Mouse (Mus musculus) MEL (cell line): ENCODE results near the gene Nf2. TPM values are rescaled to one million over a fixed set of nuclear protein-coding genes. Genes with fewer than 3 reads are reported as not detected.

Source experiments
- DNase-seq: peaks from one replicate; pipeline ENCODE4 v3.0.0; 2011; ENCODE audit warnings: low read depth, low spot score
- H3K27ac ChIP-seq: 2 replicates; pipeline ENCODE4 v1.5.1; 2012; ENCODE audit warnings: low read depth, mild to moderate bottlenecking, control low read depth, low read length, moderate library complexity; ENCODE audit not compliant: control insufficient read depth
- H3K27me3 ChIP-seq, 2 experiments: fragments of 150-350 bp in 1 of 2; sonication (generic) in 1 of 2; 2 replicates each; pipeline ENCODE4 v1.6.1; 2012; ENCODE audit warnings: low read length in 2 of 2, mild to moderate bottlenecking in 2 of 2, improper control_type of control experiment in 1 of 2, moderate library complexity in 1 of 2; ENCODE audit not compliant: insufficient read depth in 2 of 2, control insufficient read depth in 1 of 2
- H3K36me3 ChIP-seq, 2 experiments: 2 replicates each; pipeline ENCODE4 v1.6.1; 2012 to 2014; ENCODE audit warnings: low read length in 2 of 2, improper control_type of control experiment in 1 of 2, inconsistent platforms in 1 of 2, mild to moderate bottlenecking in 1 of 2; ENCODE audit not compliant: insufficient read depth in 2 of 2, control insufficient read depth in 1 of 2
- H3K4me1 ChIP-seq, 2 experiments: fragments of 150-350 bp in 1 of 2; sonication (generic) in 1 of 2; 2 replicates each; pipeline ENCODE4 v1.6.1; 2012; ENCODE audit warnings: low read length in 2 of 2, improper control_type of control experiment in 1 of 2, mild to moderate bottlenecking in 1 of 2; ENCODE audit not compliant: insufficient read depth in 2 of 2, control insufficient read depth in 1 of 2
- H3K4me3 ChIP-seq, 2 experiments: fragments of 150-350 bp in 1 of 2; sonication (generic) in 1 of 2; 2 replicates each; pipeline ENCODE4 v1.5.1; 2012; ENCODE audit warnings: low read depth in 2 of 2, low read length in 2 of 2, mild to moderate bottlenecking in 2 of 2, moderate library complexity in 2 of 2, control low read depth in 1 of 2, improper control_type of control experiment in 1 of 2; ENCODE audit not compliant: control insufficient read depth in 1 of 2, insufficient read depth in 1 of 2
- H3K79me2 ChIP-seq: 2 replicates; pipeline ENCODE4 v1.6.1; 2012; ENCODE audit warnings: mild to moderate bottlenecking, low read length, moderate library complexity; ENCODE audit not compliant: control insufficient read depth, poor library complexity, insufficient read depth
- H3K9ac ChIP-seq: 2 replicates; pipeline ENCODE4 v1.6.1; 2012; ENCODE audit warnings: low read depth, mild to moderate bottlenecking, control low read depth, low read length, moderate library complexity; ENCODE audit not compliant: control insufficient read depth, poor library complexity, severe bottlenecking
- H3K9me3 ChIP-seq: fragments of 150-350 bp; sonication (generic); replicated peaks from 2 replicates; pipeline ENCODE4 v1.6.1; 2012; ENCODE audit warnings: mild to moderate bottlenecking, low read length, improper control_type of control experiment, moderate library complexity; ENCODE audit not compliant: insufficient read depth
- CTCF ChIP-seq, 3 experiments: IDR thresholded peaks in 2 of 3; conservative IDR thresholded peaks in 1 of 3; 2 replicates each; pipeline ENCODE4 v1.5.1; 2011 to 2012; ENCODE audit warnings: low read length in 3 of 3, low read depth in 2 of 3, mild to moderate bottlenecking in 2 of 3, improper control_type of control experiment in 1 of 3, inconsistent platforms in 1 of 3, mixed read lengths in 1 of 3, moderate library complexity in 1 of 3; ENCODE audit not compliant: control insufficient read depth in 1 of 3, insufficient read depth in 1 of 3, poor library complexity in 1 of 3, severe bottlenecking in 1 of 3
- ELF1 ChIP-seq: IDR thresholded peaks from 2 replicates; pipeline ENCODE4 v1.6.1; 2014; ENCODE audit warnings: low read depth, mild to moderate bottlenecking, inconsistent platforms, low read length, improper control_type of control experiment, moderate library complexity
- GATA1 ChIP-seq: IDR thresholded peaks from 2 replicates; pipeline ENCODE4 v1.6.1; 2011; ENCODE audit warnings: low read depth, low read length, improper control_type of control experiment
- HCFC1 ChIP-seq: IDR thresholded peaks from 2 replicates; pipeline ENCODE4 v1.6.1; 2012; ENCODE audit warnings: low read depth, mild to moderate bottlenecking, inconsistent platforms, low read length, improper control_type of control experiment, moderate library complexity
- KAT2A ChIP-seq: conservative IDR thresholded peaks from 2 replicates; pipeline ENCODE4 v1.6.1; 2012; ENCODE audit warnings: low read depth, low read length, improper control_type of control experiment, inconsistent platforms
- MAZ ChIP-seq: IDR thresholded peaks from 2 replicates; pipeline ENCODE4 v1.6.1; 2012; ENCODE audit warnings: low read depth, mild to moderate bottlenecking, inconsistent platforms, low read length, improper control_type of control experiment
- MXI1 ChIP-seq: IDR thresholded peaks from 2 replicates; pipeline ENCODE4 v1.6.1; 2011; ENCODE audit warnings: mild to moderate bottlenecking, low read depth, low read length, improper control_type of control experiment
- NRF1 ChIP-seq: IDR thresholded peaks from 2 replicates; pipeline ENCODE4 v1.6.1; 2014; ENCODE audit warnings: low read depth, mild to moderate bottlenecking, inconsistent platforms, low read length, improper control_type of control experiment, moderate library complexity; ENCODE audit not compliant: poor library complexity, insufficient read depth, severe bottlenecking
- POLR2A ChIP-seq, 2 experiments: IDR thresholded peaks; 2 replicates each; pipeline ENCODE4 v1.6.1; 2011 to 2012; ENCODE audit warnings: low read length in 2 of 2, mild to moderate bottlenecking in 2 of 2, control low read depth in 1 of 2, improper control_type of control experiment in 1 of 2, low read depth in 1 of 2, moderate library complexity in 1 of 2; ENCODE audit not compliant: control insufficient read depth in 1 of 2, insufficient read depth in 1 of 2, poor library complexity in 1 of 2
- RAD21 ChIP-seq: IDR thresholded peaks from 2 replicates; pipeline ENCODE4 v1.6.1; 2011; ENCODE audit warnings: mild to moderate bottlenecking, low read depth, low read length, improper control_type of control experiment
- SIN3A ChIP-seq: IDR thresholded peaks from 2 replicates; pipeline ENCODE4 v1.6.1; 2012; ENCODE audit warnings: low read length, improper control_type of control experiment, inconsistent platforms
- SMC3 ChIP-seq: IDR thresholded peaks from 2 replicates; pipeline ENCODE4 v1.6.1; 2011; ENCODE audit warnings: low read depth, low read length, improper control_type of control experiment
- TBP ChIP-seq: IDR thresholded peaks from 2 replicates; pipeline ENCODE4 v1.8.0; 2011; ENCODE audit warnings: low read depth, low read length, improper control_type of control experiment
- USF2 ChIP-seq, 2 experiments: IDR thresholded peaks; 2 replicates each; pipeline ENCODE4 v1.6.1; 2011 to 2012; ENCODE audit warnings: improper control_type of control experiment in 2 of 2, low read length in 2 of 2, borderline replicate concordance in 1 of 2, inconsistent platforms in 1 of 2, low read depth in 1 of 2, mild to moderate bottlenecking in 1 of 2; ENCODE audit not compliant: insufficient read depth in 1 of 2
- ZC3H11A ChIP-seq: IDR thresholded peaks from 2 replicates; pipeline ENCODE4 v1.6.1; 2012; ENCODE audit warnings: low read depth, mild to moderate bottlenecking, inconsistent platforms, low read length, improper control_type of control experiment
- ZNF384 ChIP-seq: IDR thresholded peaks from 2 replicates; pipeline ENCODE4 v1.6.1; 2012; ENCODE audit warnings: low read depth, mild to moderate bottlenecking, inconsistent platforms, low read length, improper control_type of control experiment
- polyA plus RNA-seq, 2 experiments: library from polyadenylated mRNA; stranded (reverse) in 1 of 2; unstranded in 1 of 2; fragments of >175 nt in 1 of 2; fragments of >200 nt in 1 of 2; gene quantifications; 2 replicates each; pipeline versions ENCODE4 v1.2.1 to v1.2.4; 2012; ENCODE audit warnings: low replicate concordance in 2 of 2, low read depth in 1 of 2; ENCODE audit not compliant: insufficient read length in 2 of 2, insufficient read depth in 1 of 2, missing spikeins in 1 of 2
- total RNA-seq: library from RNA; depleted of rRNA; stranded (reverse); fragments of 300-350 nt; gene quantifications from 2 replicates; pipeline ENCODE4 v1.2.3, GENCODE M21; 2012

Nf2 gene
- total and polyA plus RNA-seq, 3 experiments, result 73.6 to 246 (median 95.6) TPM

- Histone ChIP-seq H3K4me3 (no peak overlapping the region), H3K27ac (no peak overlapping the region), H3K27me3 (no peaks in the 10 kb centered on the region), H3K9ac (no peak overlapping the region), H3K9me3 (no peaks in the 10 kb centered on the region), H3K4me1 (no peaks in the 10 kb centered on the region), H3K36me3 (no peaks in the 10 kb centered on the region), H3K79me2 (no peaks in the 10 kb centered on the region)
- DNase-seq, result peak; percentile 39
- TF ChIP-seq ELF1, result no peak
- no peak for TF ChIP-seq KAT2A
- TF ChIP-seq RAD21, result peak; percentile 57
- TF ChIP-seq USF2 (IDR thresholded peaks at IDR 0.05; ENCODE audit: borderline replicate concordance in 1 of 2, insufficient read depth in 1 of 2, low read depth in 1 of 2, low read length in 2 of 2), result no peak
- no peak for TF ChIP-seq GATA1
- TF ChIP-seq HCFC1, result no peak
- TF ChIP-seq CTCF (IDR thresholded peaks at IDR 0.05 in 2 of 3, conservative IDR thresholded peaks at IDR 0.05 in 1 of 3; ENCODE audit: control insufficient read depth in 1 of 3, insufficient read depth in 1 of 3, low read depth in 2 of 3, low read length in 3 of 3, poor library complexity in 1 of 3, severe bottlenecking in 1 of 3), result peak; percentile 57 to 73 (median 62)
- TF ChIP-seq ZC3H11A, result peak; percentile 58
- peak; percentile 65 for TF ChIP-seq SMC3
Observed at GRCm38 (mm10) chr11:4754036-4754435, 95.3 kb downstream of the Nf2 start.

GRCm38 (mm10) chr11:4752836-4753235 is 96.5 kb downstream of the Nf2 start:
- H3K27ac ChIP-seq, result no peak overlapping the region
- no peak for TF ChIP-seq NRF1
- no peak for TF ChIP-seq TBP
- TF ChIP-seq MAZ, result no peak
- TF ChIP-seq POLR2A (IDR thresholded peaks at IDR 0.05; ENCODE audit: control insufficient read depth in 1 of 2, insufficient read depth in 1 of 2, low read depth in 1 of 2, low read length in 2 of 2, poor library complexity in 1 of 2), result no peak
- TF ChIP-seq SMC3, result no peak
- TF ChIP-seq, all 39 proteins: peak for 0
- H3K4me1 ChIP-seq, result no peaks in the 10 kb centered on the region
- H3K79me2 ChIP-seq, result no peaks in the 10 kb centered on the region
- H3K4me3 ChIP-seq, result no peak overlapping the region
- no peak overlapping the region for H3K9ac ChIP-seq
- DNase-seq, result no peak
- H3K36me3 ChIP-seq, result no peaks in the 10 kb centered on the region
- H3K9me3 ChIP-seq, result no peaks in the 10 kb centered on the region
- H3K27me3 ChIP-seq, result no peaks in the 10 kb centered on the region

GRCm38 (mm10) chr11:4750263-4750662 is 99.1 kb downstream of the Nf2 start:
- Histone ChIP-seq H3K27me3 (no peaks in the 10 kb centered on the region), H3K9ac (no peak overlapping the region), H3K79me2 (no peaks in the 10 kb centered on the region), H3K27ac (no peak overlapping the region), H3K36me3 (no peaks in the 10 kb centered on the region), H3K4me1 (no peaks in the 10 kb centered on the region), H3K9me3 (no peaks in the 10 kb centered on the region), H3K4me3 (no peak overlapping the region)
- no peak for TF ChIP-seq HCFC1
- TF ChIP-seq SMC3, result peak; percentile 35
- no peak for TF ChIP-seq ZNF384
- TF ChIP-seq SIN3A, result peak; percentile 86
- peak; percentile 65; the same call in 1 of the 2 replicates for TF ChIP-seq MXI1
- DNase-seq, result peak; percentile 84
